Mouse (Mus musculus): ENCODE measurements around the gene Birc7.

Gene Birc7

DNA sequence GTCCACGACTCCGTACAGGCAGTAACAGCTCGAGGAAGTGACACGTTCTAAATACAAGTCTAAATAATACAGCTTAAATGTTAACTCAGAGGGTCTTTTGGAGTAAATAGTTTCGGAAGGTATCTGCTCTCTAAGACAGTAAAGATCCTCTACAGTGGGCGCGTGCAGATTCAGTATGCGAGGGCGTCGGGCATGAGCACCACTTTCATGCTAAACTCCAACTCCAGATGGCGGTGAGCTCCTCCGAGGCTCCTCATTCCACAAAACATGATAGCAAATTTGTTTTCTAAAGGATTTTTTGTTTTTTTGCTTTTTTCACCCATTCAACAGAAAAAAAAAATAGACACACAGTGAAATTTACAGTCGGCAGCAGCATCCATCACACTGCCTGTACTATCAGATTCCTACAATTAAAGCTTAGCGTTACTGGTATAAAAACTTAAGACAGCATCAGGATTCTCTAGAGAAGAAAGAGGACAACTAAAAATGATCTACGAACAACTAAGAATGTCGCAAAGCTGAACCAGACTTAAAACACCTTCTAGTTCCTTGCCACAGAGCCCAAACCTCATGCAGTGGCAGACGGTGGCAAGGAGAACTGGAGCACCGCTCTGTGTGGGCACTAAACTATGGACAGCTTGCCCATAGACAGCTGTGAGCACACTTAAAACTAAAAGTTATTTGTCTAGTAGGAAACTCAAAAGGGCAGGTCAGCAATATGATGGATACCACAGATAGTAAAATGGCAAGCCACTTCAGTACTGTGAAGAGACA, 24.2 kb upstream of the Birc7 start:
- DNase-seq (ENCODE audit: inconsistent ontology term), result no peak

- no peak for DNase-seq (ENCODE audit: inconsistent ontology term)
These were observed 23.1 kb upstream of the Birc7 start for GRCm38 (mm10) chr2:180905556-180906221.

- no peak for DNase-seq (ENCODE audit: inconsistent ontology term)
These were observed 17.9 kb upstream of the Birc7 start for GRCm38 (mm10) chr2:180910928-180911327.

DNA sequence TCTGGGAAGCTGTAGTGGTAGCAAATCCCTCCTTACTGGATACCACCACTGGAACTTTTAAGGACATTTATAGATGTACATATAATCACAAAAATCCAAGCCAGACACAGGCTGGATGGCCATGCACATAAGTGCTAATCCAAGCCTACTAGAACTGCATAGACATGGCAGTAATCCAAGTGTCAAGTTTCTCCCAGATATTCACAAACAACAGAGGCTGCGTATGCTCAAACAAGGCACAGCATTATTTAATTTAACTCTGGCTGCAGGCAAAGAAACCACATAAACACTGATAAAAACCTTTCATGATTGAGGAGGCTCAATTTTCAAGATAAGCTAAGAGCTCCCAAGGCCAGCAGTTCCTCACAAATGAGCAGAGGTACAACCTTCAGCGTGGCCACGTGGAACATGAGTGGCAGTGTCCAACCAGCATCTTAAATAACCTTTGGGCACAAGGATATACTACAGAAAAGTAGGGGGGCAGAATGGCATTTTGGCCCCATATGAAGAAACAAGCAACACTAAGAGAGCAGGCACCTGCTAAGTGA, 12.9 kb upstream of the Birc7 start:
- no peak for DNase-seq (ENCODE audit: inconsistent ontology term)

- DNase-seq (ENCODE audit: inconsistent ontology term), result peak; percentile 48
These were observed 8.7 kb upstream of the Birc7 start for GRCm38 (mm10) chr2:180919913-180920809.

DNA sequence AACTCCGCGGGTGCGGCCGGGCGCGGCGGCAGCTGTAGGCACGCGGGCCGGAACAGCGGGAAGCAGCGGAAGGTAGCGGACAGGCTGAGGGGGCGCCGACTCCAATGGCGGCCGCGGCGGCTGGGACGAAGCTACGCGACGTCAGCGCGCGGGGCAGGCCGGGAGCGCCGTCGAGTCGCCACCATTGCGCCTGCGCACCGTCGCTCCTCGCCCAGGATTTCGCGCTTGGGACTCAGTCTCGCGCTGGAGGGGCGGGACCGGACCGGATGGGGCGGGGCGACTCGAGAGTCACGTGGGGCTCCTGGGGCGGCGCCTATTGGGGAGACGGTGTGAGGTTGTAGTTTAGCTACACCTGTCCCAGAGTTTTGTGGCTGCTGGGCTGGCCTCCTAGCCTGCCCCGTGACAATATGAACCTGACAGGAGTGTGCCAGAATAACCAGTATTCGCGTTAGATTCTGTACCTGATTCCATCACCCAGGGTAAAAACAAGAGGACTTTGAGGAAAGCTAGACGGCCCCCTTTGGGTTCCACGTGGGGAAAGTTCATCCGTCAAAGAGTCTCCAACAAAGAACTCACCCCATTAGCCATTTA, 7.9 kb upstream of the Birc7 start, which contains the start of gene Ythdf1:
Gene Ythdf1 (minus strand): TSS at position 140 of the 591 bp plus-strand sequence.
- DNase-seq (ENCODE audit: inconsistent ontology term), result peak; percentile 97

GRCm38 (mm10) chr2:180922739-180923138, 6.1 kb upstream of the Birc7 start:
- no peak for DNase-seq (ENCODE audit: inconsistent ontology term)

DNA sequence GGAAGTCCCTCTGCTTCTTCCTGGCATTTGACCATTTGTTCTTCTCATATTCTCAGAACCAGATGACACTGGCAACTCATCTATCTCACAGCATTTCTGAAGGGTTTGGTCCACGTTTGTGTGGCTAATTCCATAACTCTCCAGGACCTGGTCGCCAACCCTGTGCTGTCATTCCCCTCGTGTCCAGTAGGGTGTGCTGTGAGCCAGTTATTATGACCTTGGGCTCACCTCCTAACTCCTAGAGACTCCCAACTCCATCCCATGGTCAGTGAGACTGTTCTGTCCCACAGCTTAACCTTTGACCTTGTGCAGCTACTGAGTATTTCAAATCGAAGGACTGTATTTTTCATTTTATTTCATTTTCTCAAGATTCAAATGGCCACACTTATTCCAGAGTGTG, 3.6 kb upstream of the Birc7 start:
- DNase-seq (ENCODE audit: inconsistent ontology term), result peak; percentile 55

DNA sequence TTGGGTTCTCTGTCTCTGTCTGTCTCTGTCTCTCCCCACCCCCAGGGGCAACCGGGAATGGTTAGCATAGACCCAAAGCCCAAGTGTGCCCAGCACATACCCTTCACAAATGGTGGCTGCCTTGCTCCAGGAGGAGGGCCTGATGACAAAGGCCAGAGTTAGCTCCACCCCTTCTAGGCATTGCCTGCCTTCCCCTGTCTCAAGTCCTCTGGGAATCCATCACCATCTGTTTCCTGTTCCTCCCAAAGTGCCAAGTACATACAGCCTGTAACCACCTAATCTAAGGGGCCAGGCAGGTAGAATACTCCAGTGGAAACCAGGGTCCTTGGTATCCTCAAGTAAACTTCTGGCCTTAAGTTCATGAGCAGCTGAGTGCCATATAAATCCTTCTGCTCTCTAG, 3.6 kb downstream of the Birc7 start:
- no peak for DNase-seq (ENCODE audit: inconsistent ontology term)

- no peak for DNase-seq (ENCODE audit: inconsistent ontology term)
These were observed 11.4 kb downstream of the Birc7 start for GRCm38 (mm10) chr2:180940187-180940586.

DNA sequence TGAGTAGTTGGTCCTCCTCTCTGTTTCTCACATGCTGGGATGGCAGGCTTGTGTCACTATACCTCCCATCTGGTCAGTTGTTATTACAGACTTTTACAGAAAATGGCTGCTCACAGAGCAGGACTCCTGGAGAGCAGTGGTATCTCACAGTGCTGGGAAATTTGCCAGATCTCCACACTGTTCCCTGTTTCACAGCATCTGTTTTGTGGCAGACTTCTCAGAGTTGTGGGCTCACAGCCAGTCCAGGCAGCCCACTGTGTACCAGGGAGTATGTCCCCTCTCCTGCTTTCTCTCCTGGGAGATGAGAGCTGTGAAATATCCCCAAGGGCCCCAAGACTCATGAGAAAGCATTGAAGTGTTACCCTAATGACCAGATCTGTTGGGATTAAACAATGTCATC, 13.0 kb downstream of the Birc7 start:
- no peak for DNase-seq (ENCODE audit: inconsistent ontology term)

- no peak for DNase-seq (ENCODE audit: inconsistent ontology term)
These were observed 21.1 kb downstream of the Birc7 start for GRCm38 (mm10) chr2:180949947-180950346.

- peak; percentile 30 for DNase-seq (ENCODE audit: inconsistent ontology term)
These were observed 23.9 kb downstream of the Birc7 start for GRCm38 (mm10) chr2:180952731-180953171.

GRCm38 (mm10) chr2:180953638-180954037, 24.8 kb downstream of the Birc7 start:
- DNase-seq (ENCODE audit: inconsistent ontology term), result no peak

DNA sequence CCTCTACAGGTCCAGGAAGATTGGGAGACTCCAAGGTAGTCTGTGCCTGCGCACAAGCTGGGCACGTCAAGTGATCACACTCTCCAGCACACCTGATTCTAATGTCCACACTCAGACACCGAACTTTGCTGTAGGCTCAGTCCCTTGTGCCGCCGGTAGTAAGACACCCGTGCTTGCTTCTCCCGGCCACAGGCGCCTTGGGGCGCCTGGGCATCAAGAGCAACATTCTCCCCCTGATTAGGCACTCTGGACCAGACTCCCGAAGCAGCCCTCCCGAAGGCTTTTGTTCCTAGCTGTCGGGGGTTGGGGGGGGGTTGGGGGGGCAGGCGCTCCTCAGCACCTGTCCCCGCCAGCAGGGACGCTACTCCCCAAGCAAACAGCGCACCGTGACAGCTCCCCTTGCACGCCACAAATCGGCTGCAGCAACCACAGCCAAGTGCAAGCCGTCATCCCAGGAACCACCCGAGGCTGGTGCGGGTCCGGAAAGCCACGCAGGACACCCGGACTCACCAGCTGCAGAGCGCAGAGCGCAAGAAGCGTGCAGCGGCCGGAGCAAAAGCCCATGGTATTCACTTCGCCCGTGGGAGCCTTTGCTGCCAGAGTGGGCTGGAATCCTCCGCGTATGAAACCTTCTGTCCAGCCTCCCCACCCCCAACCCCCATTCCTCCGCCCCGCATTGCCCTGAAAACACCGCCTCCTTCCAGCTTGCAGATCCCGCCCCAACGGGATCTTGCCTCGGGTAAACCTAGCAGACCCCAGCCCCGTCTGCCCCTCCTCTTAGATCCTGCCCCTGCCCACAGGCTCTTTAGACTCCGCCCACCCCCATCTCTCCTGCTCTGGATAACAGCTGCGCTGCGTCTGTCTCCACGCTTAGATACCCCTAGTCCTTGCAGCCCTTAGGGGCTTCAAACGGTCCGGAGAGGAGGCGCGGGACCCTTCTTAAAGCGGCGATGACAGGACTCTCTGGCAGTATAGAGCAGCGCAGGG, 25.5 kb downstream of the Birc7 start, which contains the start of gene Nkain4:
Gene Nkain4 (minus strand): TSS at position 639 of the 987 bp plus-strand sequence.
- peak; percentile 39 for DNase-seq (ENCODE audit: inconsistent ontology term)

DNA sequence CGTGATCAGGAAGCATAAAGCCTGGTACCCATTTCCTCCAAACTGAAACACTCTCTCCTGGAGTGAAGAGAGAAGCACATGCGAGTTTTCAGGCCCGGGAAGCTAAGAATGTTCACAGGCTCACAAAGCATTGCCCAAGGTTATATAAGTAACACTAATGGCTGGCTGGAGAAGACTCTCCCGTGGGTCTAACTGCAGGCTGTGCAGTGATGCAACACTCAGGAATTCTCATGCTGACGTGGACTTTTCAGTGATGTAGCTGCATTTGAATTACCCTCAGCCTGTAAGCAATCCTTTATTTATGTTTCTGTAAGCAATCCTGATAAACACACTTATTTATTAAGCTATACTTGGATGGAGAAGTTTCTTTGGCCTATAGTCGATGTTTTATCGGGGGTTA, 30.8 kb downstream of the Birc7 start:
- no peak for DNase-seq (ENCODE audit: inconsistent ontology term)

GRCm38 (mm10) chr2:180960187-180960586, 31.4 kb downstream of the Birc7 start:
- DNase-seq (ENCODE audit: inconsistent ontology term), result no peak

DNA sequence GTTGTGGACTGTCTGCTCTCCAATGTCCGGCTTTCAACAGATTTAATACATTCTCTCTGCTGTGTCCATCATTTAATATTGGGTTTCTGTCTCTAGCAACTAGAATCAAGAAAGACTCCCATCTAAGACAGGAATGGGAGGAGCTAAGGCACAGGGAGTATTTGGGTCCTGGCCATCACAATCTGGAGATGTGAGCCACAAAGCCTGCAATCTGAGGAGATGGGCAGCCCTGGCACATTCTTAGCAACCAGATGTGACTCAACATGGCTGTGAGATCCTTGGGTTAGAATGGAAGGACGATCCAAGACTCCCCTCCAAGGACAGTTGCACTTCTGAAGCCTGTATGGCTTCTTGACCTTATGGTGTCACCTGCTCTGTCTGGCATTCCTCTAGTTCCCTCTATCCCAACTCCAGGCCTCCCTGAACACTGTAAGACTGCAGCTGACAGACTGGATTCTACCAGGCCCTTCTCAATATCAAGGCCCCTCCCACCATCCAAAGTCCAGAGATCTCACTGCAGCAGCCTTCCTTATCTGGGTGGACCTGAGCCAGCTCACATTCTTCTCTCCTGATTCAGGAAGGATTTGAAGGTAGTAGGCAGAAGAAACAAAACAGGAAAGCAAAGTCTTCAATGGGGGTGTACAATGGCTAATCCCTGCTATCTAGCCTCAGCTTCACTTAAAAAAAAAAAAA, 33.9 kb downstream of the Birc7 start:
- no peak for DNase-seq (ENCODE audit: inconsistent ontology term)

GRCm38 (mm10) chr2:180963956-180964355, 35.1 kb downstream of the Birc7 start:
- DNase-seq (ENCODE audit: inconsistent ontology term), result peak; percentile 80

Data from Muller cell, postnatal 12 days (primary cell).